Mouse (Mus musculus): ENCODE results near the gene S1pr2.

DNA sequence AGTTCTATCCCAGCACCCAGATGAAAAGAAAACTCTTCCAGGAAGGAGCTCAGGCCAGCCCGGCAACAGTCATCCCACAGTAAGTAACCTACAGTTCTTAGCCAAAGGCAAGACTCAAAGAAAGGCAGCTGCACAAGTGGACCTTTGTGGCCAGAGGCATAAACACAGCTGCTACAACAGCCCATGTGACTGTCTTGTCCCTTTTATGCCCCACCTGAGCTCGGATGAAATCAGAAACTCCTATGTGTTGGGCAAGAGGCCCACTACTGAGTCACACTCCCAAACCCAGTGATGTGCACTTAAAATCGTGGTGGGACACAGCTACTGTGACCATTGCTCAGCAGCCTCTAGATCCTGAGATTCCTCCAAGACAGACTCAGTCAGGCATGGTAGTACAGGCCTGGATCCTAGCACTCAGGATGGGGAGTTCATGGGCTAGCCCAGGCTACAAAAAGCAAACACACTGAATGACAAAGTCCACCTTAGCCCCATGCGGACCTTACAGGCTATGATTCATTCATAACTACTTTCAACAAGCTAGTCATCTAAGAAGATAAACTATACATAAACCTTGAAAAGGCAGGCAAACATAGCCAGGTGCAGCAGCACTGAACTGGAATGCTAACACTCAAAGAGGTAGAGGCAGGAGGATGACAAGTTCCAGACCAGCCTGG, 31.7 kb downstream of the S1pr2 start:
- TF ChIP-seq TAL1 (IDR thresholded peaks at IDR 0.05; ENCODE audit: low read length) (no peak), GATA1 (IDR thresholded peaks at IDR 0.05; ENCODE audit: low read length) (no peak)

Measured in erythroblast, embryonic 14.5 days (primary cell).